8 mouse cellular contexts compared by ENCODE assay signal in the genomic region with DNA sequence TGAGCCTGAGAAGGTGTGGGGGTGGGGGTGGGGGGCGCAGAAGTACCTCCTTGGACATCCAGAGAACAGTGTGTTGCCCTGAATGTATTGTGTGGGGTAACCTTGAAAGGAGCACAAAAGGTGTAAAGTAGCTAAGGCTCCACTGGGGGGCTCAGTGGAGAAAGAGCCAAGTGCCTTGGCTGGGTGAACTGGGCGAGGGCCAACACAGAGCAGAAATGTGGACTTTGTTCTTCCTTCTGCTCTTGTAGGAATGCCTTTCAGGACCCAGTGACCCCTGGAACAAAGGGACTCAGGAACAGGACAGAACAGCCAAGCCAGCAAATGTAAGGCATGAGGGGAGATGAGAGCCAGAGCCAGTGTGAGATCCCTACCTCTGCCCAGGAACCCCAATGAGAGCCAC. TPM values are rescaled to one million over a fixed set of nuclear protein-coding genes. Genes with fewer than 3 reads are reported as not detected.
DNase-seq lines count a peak whose midpoint lies in the region; ATAC-seq and TF ChIP-seq lines count a peak whose summit lies in the region.

No protein-coding gene starts in this region.

- no peak overlapping the region for H3K4me2 ChIP-seq in heart, embryonic 16.5 days (ENCODE audit: low read depth, low read length)
- H3K4me2 ChIP-seq in midbrain, embryonic 14.5 days (ENCODE audit: low read length), result no peak overlapping the region

- H3K9me3 ChIP-seq in heart, embryonic 16.5 days (replicated peaks; ENCODE audit: control insufficient read depth, low read length), result no peaks in the 10 kb centered on the region
- no peaks in the 10 kb centered on the region for H3K9me3 ChIP-seq in midbrain, embryonic 14.5 days (ENCODE audit: control insufficient read depth, low read length)

- in situ Hi-C loops in Patski (cut with MboI; ENCODE audit: low pct_unique_long_range_greater_than_20kb), result loop anchor here (25.0 kb wide), 1 partner anchor 249 kb away; no protein-coding TSS in a partner anchor

- CTCF ChIA-PET in Patski (lab: Charles Lee), result interaction anchor here (1.0 kb wide), 1 partner anchor 100 kb away, joined by 3 read pairs; no protein-coding TSS in a partner anchor

- intact Hi-C loops in heart, postnatal 25 days (cut with DNase I), result no loop called here

- H3K4me1 ChIP-seq in heart, embryonic 16.5 days (ENCODE audit: control insufficient read depth, insufficient read depth, low read length), result no peaks in the 10 kb centered on the region
- no peaks in the 10 kb centered on the region for H3K4me1 ChIP-seq in midbrain, embryonic 14.5 days (ENCODE audit: control insufficient read depth, insufficient read depth, low read length)

- WGBS in heart, embryonic 16.5 days, result 37% methylated on average over 2 of the region's 2 CpGs
- WGBS in midbrain, embryonic 14.5 days, result 50% methylated on average over 2 of the region's 2 CpGs

- peak overlapping the region; percentile 33; the same call in 1 of the 2 replicates for H3K27ac ChIP-seq in heart, embryonic 16.5 days (ENCODE audit: low read length)
- no peak overlapping the region for H3K27ac ChIP-seq in midbrain, embryonic 14.5 days (replicated peaks; ENCODE audit: low read depth, low read length)

- POLR2A ChIA-PET in Patski (lab: Charles Lee), result interaction anchor here (0.6 kb wide), 1 partner anchor 449 kb away, joined by 4 read pairs; no protein-coding TSS in a partner anchor

- ATAC-seq in heart, embryonic 16.5 days (replicated peaks; ENCODE audit: extremely low read depth, insufficient read depth, low FRiP score), result peak; percentile 15; the same call in 1 of the 2 replicates
- peak; percentile 65 for ATAC-seq in Patski
- 0 out of 2 replicates have a peak, but pooled peaks have one; percentile 23 for ATAC-seq in midbrain, embryonic 14.5 days (ENCODE audit: low FRiP score, low TSS enrichment)

- no peak overlapping the region for H3K9ac ChIP-seq in heart, embryonic 16.5 days (ENCODE audit: low read length)
- H3K9ac ChIP-seq in midbrain, embryonic 14.5 days (replicated peaks; ENCODE audit: low read length), result no peak overlapping the region

- TF ChIP-seq CTCF in Patski (IDR thresholded peaks at IDR 0.05), result peak; percentile 39

- no peaks in the 10 kb centered on the region for H3K27me3 ChIP-seq in heart, embryonic 16.5 days (ENCODE audit: control insufficient read depth, insufficient read depth, low read length)
- no peaks in the 10 kb centered on the region for H3K27me3 ChIP-seq in Patski
- H3K27me3 ChIP-seq in midbrain, embryonic 14.5 days (ENCODE audit: control insufficient read depth, insufficient read depth, low read length), result no peaks in the 10 kb centered on the region

- DNase-seq in heart, postnatal 25 days (ENCODE audit: low spot score), result no peak
- no peak for DNase-seq in Patski (ENCODE audit: low read depth, low spot score)
- peak; percentile 24 for DNase-seq in induced T-regulatory cell, adult 2 months (ENCODE audit: low read depth)
- peak; percentile 62 for DNase-seq in midbrain, embryonic 14.5 days
- DNase-seq in frontal cortex, postnatal 10 days (ENCODE audit: low spot score in 2 of 2), result no peak
- DNase-seq in thymus, postnatal 14 days, result no peak
- DNase-seq in left cerebral cortex, adult 18-20 months (ENCODE audit: low spot score in 2 of 2), result no peak

- no peak overlapping the region for H3K4me3 ChIP-seq in heart, embryonic 16.5 days (ENCODE audit: low read length)
- no peak overlapping the region for H3K4me3 ChIP-seq in midbrain, embryonic 14.5 days (replicated peaks; ENCODE audit: low read depth, low read length)

- no peaks in the 10 kb centered on the region for H3K36me3 ChIP-seq in heart, embryonic 16.5 days (ENCODE audit: control insufficient read depth, insufficient read depth)
- no peaks in the 10 kb centered on the region for H3K36me3 ChIP-seq in midbrain, embryonic 14.5 days (ENCODE audit: control insufficient read depth, insufficient read depth, low read length)

RNA-seq across cellular contexts. Expression of gene Slc52a3, which starts 15.4 kb away (rescaled TPM):
- polyA plus RNA-seq in heart, embryonic 16.5 days (2015; fragmentation: Nextera tagmentation; extraction: Ambion mirVana), result 1.1 TPM in 2 replicates
- total RNA-seq in heart, postnatal 25 days (2021), result 1 to 10 TPM; 1.8 to 1.9 TPM
- 0.03 TPM for polyA plus RNA-seq in Patski (2021)
- polyA plus RNA-seq in midbrain, embryonic 14.5 days (2014; fragmentation: Nextera tagmentation; extraction: Ambion mirVana), result 0.42 and 0.74 TPM in 2 replicates
- total RNA-seq in left cerebral cortex, adult 18-20 months (2021), result 1 to 10 TPM; 2.1 to 2.8 TPM

RNA-seq across cellular contexts. Expression of gene Fam110a, which starts 31.7 kb away (rescaled TPM):
- 10.9 and 12.3 TPM in 2 replicates for polyA plus RNA-seq in heart, embryonic 16.5 days (2015; fragmentation: Nextera tagmentation; extraction: Ambion mirVana)
- 1 to 10 TPM; 4.5 to 4.7 TPM for total RNA-seq in heart, postnatal 25 days (2021)
- polyA plus RNA-seq in Patski (2021), result 34.6 TPM
- polyA plus RNA-seq in midbrain, embryonic 14.5 days (2014; fragmentation: Nextera tagmentation; extraction: Ambion mirVana), result 55.8 and 67.5 TPM in 2 replicates
- total RNA-seq in left cerebral cortex, adult 18-20 months (2021), result 1 to 10 TPM; 7.4 to 7.6 TPM

Comparison
In these comparisons a context has a peak if more than half of its experiments do, and no peak if none do; other contexts are left out.
1. ATAC-seq: peak in every context shown above with its lines; median percentile 65 in Patski; 23 in midbrain, embryonic 14.5 days; 15 in heart, embryonic 16.5 days.
2. DNase-seq: peak in induced T-regulatory cell, adult 2 months (single experiment) and midbrain, embryonic 14.5 days (single experiment); none in heart, postnatal 25 days (single experiment), Patski (single experiment), frontal cortex, postnatal 10 days (0 of 2), thymus, postnatal 14 days (single experiment) and left cerebral cortex, adult 18-20 months (0 of 2).